Mouse (Mus musculus) colon, adult 2 months (tissue): ENCODE data around the gene Ctc1. TPM values are rescaled to one million over a fixed set of nuclear protein-coding genes. Genes with fewer than 3 reads are reported as not detected.

Experiments used
- polyA plus RNA-seq: library from polyadenylated mRNA; depleted of rRNA; stranded (reverse); fragments of >200 nt; gene quantifications from 2 replicates; pipeline ENCODE4 v1.2.3, GENCODE M21; 2012; rRNA removed

The Ctc1 gene
- polyA plus RNA-seq: 30.8 and 33.6 TPM in 2 replicates

GRCm38 (mm10) chr11:69015644-69016441, at the start of gene Ctc1:
Gene Ctc1 (plus strand): TSS chr11:69015911.

DNA sequence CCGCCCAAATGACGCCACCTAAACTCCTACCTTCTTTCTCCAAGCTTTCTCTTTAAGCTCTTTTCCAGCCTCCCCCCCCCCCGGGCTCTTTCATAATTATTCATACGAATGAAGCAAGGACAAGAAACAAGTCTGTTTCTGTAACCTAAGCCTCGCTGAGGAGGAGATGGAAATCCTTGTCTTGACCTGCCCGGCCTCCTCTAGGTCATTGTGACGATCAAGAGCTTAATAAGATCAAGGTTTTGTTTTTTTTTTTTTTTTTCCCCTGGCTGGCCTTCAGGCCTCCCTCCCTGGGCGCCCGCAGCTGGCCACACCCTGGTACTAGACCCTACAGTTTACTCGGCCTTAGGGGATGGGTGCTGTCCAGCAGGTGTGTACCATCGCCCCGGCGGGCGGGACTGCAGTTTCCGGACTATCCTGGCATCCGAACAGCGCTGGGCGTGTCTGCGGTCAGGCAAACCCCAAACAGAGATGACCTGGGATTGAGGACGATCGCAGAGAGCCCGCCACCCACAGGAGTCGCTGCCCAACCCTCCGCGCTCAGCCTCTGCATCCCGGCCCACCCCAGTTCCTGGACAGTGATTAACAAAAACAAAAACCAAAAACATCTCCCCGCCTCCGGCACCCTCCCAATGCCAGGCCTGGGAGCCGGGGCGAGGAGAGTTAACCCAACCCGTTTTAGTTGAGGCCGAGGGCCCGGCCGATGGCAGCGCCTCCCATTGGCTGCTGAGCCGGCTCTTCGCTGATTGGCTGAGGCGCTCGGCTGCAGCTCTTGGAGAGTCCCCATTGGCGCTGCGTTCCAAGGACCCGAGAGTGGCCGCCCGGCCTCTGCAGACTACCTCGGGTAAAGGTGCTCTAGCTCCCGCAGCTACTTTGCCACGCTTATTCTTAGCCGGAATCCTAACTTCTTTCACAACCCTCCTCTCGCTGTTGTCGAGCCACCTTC, 48.1 kb upstream of the Ctc1 start, which contains the start of gene Slc25a35:
Slc25a35 (plus strand) TSS at position 795 of the 946 bp plus-strand sequence.

GRCm38 (mm10) chr11:68975085-68975484, 40.6 kb upstream of the Ctc1 start, which contains the start of gene Rangrf:
Gene Rangrf (minus strand): TSS chr11:68975185.

GRCm38 (mm10) chr11:69008182-69009121, 7.3 kb upstream of the Ctc1 start, which contains the start of gene Pfas:
Gene Pfas (minus strand): TSS chr11:69008460.

DNA sequence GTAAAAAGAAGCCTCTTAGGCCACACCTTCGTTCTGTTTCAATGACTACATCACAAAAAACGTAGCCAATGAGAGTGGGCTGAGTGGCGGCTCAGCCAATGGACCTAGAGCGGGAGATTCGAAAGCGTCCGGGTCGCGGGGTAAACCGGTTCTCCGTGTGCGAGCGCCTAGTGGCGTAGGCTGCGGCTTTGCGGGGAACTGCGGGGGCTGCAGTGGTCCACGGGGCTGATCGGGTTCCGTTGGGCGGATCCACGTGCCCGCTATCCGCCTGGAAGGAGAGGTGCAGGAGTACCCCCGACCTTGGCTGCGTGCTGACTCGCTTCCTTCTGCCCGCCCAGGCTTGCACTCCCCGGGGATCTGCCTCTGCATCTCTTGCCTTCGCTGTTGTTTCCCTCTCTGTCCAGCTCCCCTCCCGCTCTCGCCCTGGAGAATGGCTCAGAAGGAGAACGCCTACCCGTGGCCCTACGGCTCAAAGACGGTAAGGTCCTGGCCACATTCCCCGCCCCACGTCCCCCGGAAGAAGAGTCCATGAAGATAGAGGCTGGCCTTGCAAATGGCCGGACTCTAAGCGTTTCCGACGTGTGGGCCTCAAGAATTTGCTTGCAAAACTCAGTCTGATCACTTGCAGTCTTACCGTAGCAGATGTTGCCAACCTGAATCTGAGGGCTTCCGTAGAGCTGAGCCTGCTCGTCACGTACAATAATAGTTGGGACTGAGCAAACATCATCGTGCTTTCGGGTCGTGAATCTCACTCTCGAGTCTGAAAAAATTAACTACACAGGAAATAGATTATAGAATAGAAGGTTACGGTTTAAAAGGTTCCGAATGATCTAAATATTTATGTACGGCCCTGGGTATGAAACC, 30.1 kb downstream of the Ctc1 start, which contains the start of gene Aurkb:
Aurkb (plus strand) TSS at position 117 of the 864 bp plus-strand sequence.

GRCm38 (mm10) chr11:69059357-69059974, 43.8 kb downstream of the Ctc1 start, which contains the start of gene Borcs6:
Gene Borcs6 (plus strand): TSS chr11:69059717.

DNA sequence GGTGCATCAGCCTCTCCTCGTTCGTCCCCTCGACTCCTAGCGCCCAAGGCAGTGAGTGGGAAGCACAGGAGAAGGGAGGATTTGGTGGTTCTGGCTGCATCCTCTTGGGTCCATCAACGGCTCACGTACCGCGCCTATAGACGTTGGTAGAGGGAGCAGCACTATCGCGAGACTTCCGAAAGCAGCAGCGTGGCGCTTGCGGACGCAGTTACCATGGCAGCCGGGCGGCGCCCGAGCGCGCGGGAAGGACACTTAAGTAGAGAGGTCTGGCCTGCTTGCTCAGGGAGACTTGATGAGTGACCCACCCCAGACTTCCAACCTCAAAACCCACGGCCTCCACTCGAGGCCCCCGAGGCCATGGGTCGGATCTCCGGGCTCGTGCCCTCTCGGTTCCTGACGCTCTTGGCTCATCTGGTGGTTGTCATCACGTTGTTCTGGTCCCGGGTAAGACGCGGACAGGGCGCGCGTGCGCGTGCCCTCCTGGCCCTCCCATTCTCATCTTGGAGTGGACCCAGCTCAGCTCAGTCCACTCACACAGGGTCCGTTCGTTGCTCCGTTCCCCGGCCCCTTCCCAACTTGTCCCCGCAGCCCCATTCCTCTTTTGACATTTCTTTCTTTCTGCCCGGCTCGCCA, 55.0 kb downstream of the Ctc1 start, which contains the start of gene Tmem107:
Tmem107 (plus strand) TSS at position 217 of the 633 bp plus-strand sequence.

Other genes starting within 250 kb of the Ctc1 start
- gene Ndel1, start 144.1 kb upstream of the Ctc1 start, polyA plus RNA-seq: 83.7 and 84.2 TPM in 2 replicates
- not detected in 2 replicates for gene Rnf222, start 127.4 kb upstream of the Ctc1 start, polyA plus RNA-seq
- gene Rpl26, start 114.3 kb upstream of the Ctc1 start, polyA plus RNA-seq: 462 and 604 TPM in 2 replicates
- gene Odf4, start 88.8 kb upstream of the Ctc1 start, polyA plus RNA-seq: not detected in 2 replicates
- 14.3 and 24.5 TPM in 2 replicates for gene Arhgef15, start 58.4 kb upstream of the Ctc1 start, polyA plus RNA-seq
- 81.4 and 94.7 TPM in 2 replicates for gene Slc25a35, start 47.8 kb upstream of the Ctc1 start, polyA plus RNA-seq
- gene Rangrf, start 40.7 kb upstream of the Ctc1 start, polyA plus RNA-seq: 48.9 and 61.1 TPM in 2 replicates
- 12.3 and 13.5 TPM in 2 replicates for gene Pfas, start 7.5 kb upstream of the Ctc1 start, polyA plus RNA-seq
- gene Aurkb, start 29.7 kb downstream of the Ctc1 start, polyA plus RNA-seq: 44.7 and 44.9 TPM in 2 replicates
- gene Borcs6, start 43.8 kb downstream of the Ctc1 start, polyA plus RNA-seq: 34.7 and 36.8 TPM in 2 replicates
- 33.1 and 44.6 TPM in 2 replicates for gene Tmem107, start 54.9 kb downstream of the Ctc1 start, polyA plus RNA-seq
- 93.8 and 112 TPM in 2 replicates for gene Vamp2, start 72.6 kb downstream of the Ctc1 start, polyA plus RNA-seq
- 16.4 and 21.2 TPM in 2 replicates for gene Per1, start 79.3 kb downstream of the Ctc1 start, polyA plus RNA-seq
- 0.70 and 1.1 TPM in 2 replicates for gene Hes7, start 104.5 kb downstream of the Ctc1 start, polyA plus RNA-seq
- 0.60 and 0.64 TPM in 2 replicates for gene 9130213A22Rik, start 106.7 kb downstream of the Ctc1 start, polyA plus RNA-seq
- gene Aloxe3, start 110.0 kb downstream of the Ctc1 start, polyA plus RNA-seq: 0.15 and 0.42 TPM in 2 replicates
- 0.07 TPM in 1 of 2 replicates, not detected in the other for gene Alox12b, start 141.1 kb downstream of the Ctc1 start, polyA plus RNA-seq
- 0.05 TPM in 1 of 2 replicates, not detected in the other for gene Alox8, start 181.9 kb downstream of the Ctc1 start, polyA plus RNA-seq
- gene Gucy2e, start 221.1 kb downstream of the Ctc1 start, polyA plus RNA-seq: not detected in 2 replicates